Mouse (Mus musculus): ENCODE data around the gene Mmp24. TPM values are rescaled to one million over a fixed set of nuclear protein-coding genes. Genes with fewer than 3 reads are reported as not detected.
A peak's percentile ranks its signal among the peaks of the same experiment; 100 is the strongest.

Mmp24 gene
- polyA plus RNA-seq, 1 experiment from 2014 or later: not detected

GRCm38 (mm10) chr2:155736936-155737335 is 38.2 kb upstream of the Mmp24 start:
- Histone ChIP-seq H3K4me1 (ENCODE audit: control insufficient read depth in 2 of 2, insufficient read depth in 2 of 2, low read length in 2 of 2) (peaks cover 0 to 3% of the 10 kb centered on the region in 2 experiments; a peak in 1 of 4 replicates), H3K9me3 (ENCODE audit: control insufficient read depth, low read length) (no peaks in the 10 kb centered on the region), H3K4me2 (ENCODE audit: low read length) (no peak overlapping the region), H3K27ac (replicated peaks in 1 of 2; ENCODE audit: control insufficient read depth in 1 of 2, insufficient read depth in 1 of 2, low read depth in 2 of 2, low read length in 2 of 2) (no peak overlapping the region), H3K36me3 (ENCODE audit: control insufficient read depth, insufficient read depth, low read length) (no peaks in the 10 kb centered on the region), H3K9ac (ENCODE audit: low read length) (no peak overlapping the region), H3K4me3 (ENCODE audit: control insufficient read depth in 1 of 2, insufficient read depth in 1 of 2, low read depth in 1 of 2, low read length in 2 of 2) (no peak overlapping the region), H3K27me3 (ENCODE audit: control insufficient read depth, insufficient read depth, low read length) (no peaks in the 10 kb centered on the region)
- 43% methylated on average over 6 of the region's 6 CpGs for WGBS
- no peak for ATAC-seq (ENCODE audit: insufficient number of reproducible peaks, insufficient read depth, low FRiP score, low read depth)

- H3K27me3 ChIP-seq (ENCODE audit: control insufficient read depth, insufficient read depth, low read length): no peaks in the 10 kb centered on the region
- no peak overlapping the region for H3K27ac ChIP-seq (replicated peaks in 1 of 2; ENCODE audit: control insufficient read depth in 1 of 2, insufficient read depth in 1 of 2, low read depth in 2 of 2, low read length in 2 of 2)
- peaks cover 6 to 11% of the 10 kb centered on the region in 2 experiments; a peak in 3 of 4 replicates for H3K4me1 ChIP-seq (ENCODE audit: control insufficient read depth in 2 of 2, insufficient read depth in 2 of 2, low read length in 2 of 2)
- H3K4me2 ChIP-seq (ENCODE audit: low read length): no peak overlapping the region
- H3K36me3 ChIP-seq (ENCODE audit: control insufficient read depth, insufficient read depth, low read length): no peaks in the 10 kb centered on the region
- WGBS: 74% methylated on average over 9 of the region's 9 CpGs
- H3K4me3 ChIP-seq (ENCODE audit: control insufficient read depth in 1 of 2, insufficient read depth in 1 of 2, low read depth in 1 of 2, low read length in 2 of 2): no peak overlapping the region
- H3K9ac ChIP-seq (ENCODE audit: low read length): no peak overlapping the region
- ATAC-seq (ENCODE audit: insufficient number of reproducible peaks, insufficient read depth, low FRiP score, low read depth): no peak
- H3K9me3 ChIP-seq (ENCODE audit: control insufficient read depth, low read length): no peaks in the 10 kb centered on the region
Measured at GRCm38 (mm10) chr2:155737803-155738202, 37.3 kb upstream of the Mmp24 start.

GRCm38 (mm10) chr2:155742211-155742610 is 32.9 kb upstream of the Mmp24 start:
- no peaks in the 10 kb centered on the region for H3K9me3 ChIP-seq (ENCODE audit: control insufficient read depth, low read length)
- H3K27me3 ChIP-seq (ENCODE audit: control insufficient read depth, insufficient read depth, low read length): no peaks in the 10 kb centered on the region
- no peaks in the 10 kb centered on the region for H3K36me3 ChIP-seq (ENCODE audit: control insufficient read depth, insufficient read depth, low read length)
- peak overlapping the region; percentile 4; the same call in 1 of the 2 replicates for H3K4me2 ChIP-seq (ENCODE audit: low read length)
- no peak overlapping the region for H3K4me3 ChIP-seq (ENCODE audit: control insufficient read depth in 1 of 2, insufficient read depth in 1 of 2, low read depth in 1 of 2, low read length in 2 of 2)
- H3K4me1 ChIP-seq (ENCODE audit: control insufficient read depth in 2 of 2, insufficient read depth in 2 of 2, low read length in 2 of 2): peaks cover 13 to 17% of the 10 kb centered on the region in 2 experiments
- 37% methylated on average over 11 of the region's 11 CpGs for WGBS
- peak overlapping the region; percentile 49 to 74; a peak in 3 of 4 replicates for H3K27ac ChIP-seq (replicated peaks in 1 of 2; ENCODE audit: control insufficient read depth in 1 of 2, insufficient read depth in 1 of 2, low read depth in 2 of 2, low read length in 2 of 2)
- no peak overlapping the region for H3K9ac ChIP-seq (ENCODE audit: low read length)
- ATAC-seq (ENCODE audit: insufficient number of reproducible peaks, insufficient read depth, low FRiP score, low read depth): peak; percentile 67

- 33% methylated on average over 12 of the region's 12 CpGs for WGBS
- Histone ChIP-seq H3K4me3 (ENCODE audit: control insufficient read depth in 1 of 2, insufficient read depth in 1 of 2, low read depth in 1 of 2, low read length in 2 of 2) (no peak overlapping the region), H3K4me1 (ENCODE audit: control insufficient read depth in 2 of 2, insufficient read depth in 2 of 2, low read length in 2 of 2) (peaks cover 13 to 17% of the 10 kb centered on the region in 2 experiments), H3K27ac (replicated peaks in 1 of 2; ENCODE audit: control insufficient read depth in 1 of 2, insufficient read depth in 1 of 2, low read depth in 2 of 2, low read length in 2 of 2) (peak overlapping the region; percentile 36 to 74), H3K9me3 (ENCODE audit: control insufficient read depth, low read length) (no peaks in the 10 kb centered on the region), H3K36me3 (ENCODE audit: control insufficient read depth, insufficient read depth, low read length) (no peaks in the 10 kb centered on the region), H3K27me3 (ENCODE audit: control insufficient read depth, insufficient read depth, low read length) (no peaks in the 10 kb centered on the region), H3K9ac (ENCODE audit: low read length) (no peak overlapping the region), H3K4me2 (ENCODE audit: low read length) (peak overlapping the region; percentile 4; the same call in 1 of the 2 replicates)
- ATAC-seq (ENCODE audit: insufficient number of reproducible peaks, insufficient read depth, low FRiP score, low read depth): peak; percentile 81
Measured at GRCm38 (mm10) chr2:155742931-155743337, 32.2 kb upstream of the Mmp24 start.

- H3K27me3 ChIP-seq (ENCODE audit: control insufficient read depth, insufficient read depth, low read length): no peaks in the 10 kb centered on the region
- peak overlapping the region; percentile 36 to 74; a peak in 3 of 4 replicates for H3K27ac ChIP-seq (replicated peaks in 1 of 2; ENCODE audit: control insufficient read depth in 1 of 2, insufficient read depth in 1 of 2, low read depth in 2 of 2, low read length in 2 of 2)
- H3K9ac ChIP-seq (ENCODE audit: low read length): no peak overlapping the region
- no peaks in the 10 kb centered on the region for H3K36me3 ChIP-seq (ENCODE audit: control insufficient read depth, insufficient read depth, low read length)
- no peak for ATAC-seq (ENCODE audit: insufficient number of reproducible peaks, insufficient read depth, low FRiP score, low read depth)
- peak overlapping the region; percentile 4; the same call in 1 of the 2 replicates for H3K4me2 ChIP-seq (ENCODE audit: low read length)
- no peaks in the 10 kb centered on the region for H3K9me3 ChIP-seq (ENCODE audit: control insufficient read depth, low read length)
- H3K4me1 ChIP-seq (ENCODE audit: control insufficient read depth in 2 of 2, insufficient read depth in 2 of 2, low read length in 2 of 2): peaks cover 13 to 17% of the 10 kb centered on the region in 2 experiments
- H3K4me3 ChIP-seq (ENCODE audit: control insufficient read depth in 1 of 2, insufficient read depth in 1 of 2, low read depth in 1 of 2, low read length in 2 of 2): no peak overlapping the region
- 71% methylated on average over 9 of the region's 9 CpGs for WGBS
Measured at GRCm38 (mm10) chr2:155743351-155743750, 31.8 kb upstream of the Mmp24 start.

GRCm38 (mm10) chr2:155745487-155745886 is 29.7 kb upstream of the Mmp24 start:
- Histone ChIP-seq H3K4me2 (ENCODE audit: low read length) (no peak overlapping the region), H3K9ac (ENCODE audit: low read length) (no peak overlapping the region), H3K27ac (replicated peaks in 1 of 2; ENCODE audit: control insufficient read depth in 1 of 2, insufficient read depth in 1 of 2, low read depth in 2 of 2, low read length in 2 of 2) (no peak overlapping the region), H3K36me3 (ENCODE audit: control insufficient read depth, insufficient read depth, low read length) (no peaks in the 10 kb centered on the region), H3K4me1 (ENCODE audit: control insufficient read depth in 2 of 2, insufficient read depth in 2 of 2, low read length in 2 of 2) (peaks cover 13 to 17% of the 10 kb centered on the region in 2 experiments), H3K9me3 (ENCODE audit: control insufficient read depth, low read length) (no peaks in the 10 kb centered on the region), H3K4me3 (ENCODE audit: control insufficient read depth in 1 of 2, insufficient read depth in 1 of 2, low read depth in 1 of 2, low read length in 2 of 2) (no peak overlapping the region), H3K27me3 (ENCODE audit: control insufficient read depth, insufficient read depth, low read length) (no peaks in the 10 kb centered on the region)
- ATAC-seq (ENCODE audit: insufficient number of reproducible peaks, insufficient read depth, low FRiP score, low read depth): no peak
- 61% methylated on average over 3 of the region's 3 CpGs for WGBS

GRCm38 (mm10) chr2:155749394-155749793 is 25.7 kb upstream of the Mmp24 start:
- H3K27ac ChIP-seq (replicated peaks in 1 of 2; ENCODE audit: control insufficient read depth in 1 of 2, insufficient read depth in 1 of 2, low read depth in 2 of 2, low read length in 2 of 2): no peak overlapping the region
- no peaks in the 10 kb centered on the region for H3K27me3 ChIP-seq (ENCODE audit: control insufficient read depth, insufficient read depth, low read length)
- 85% methylated on average over 4 of the region's 4 CpGs for WGBS
- no peak overlapping the region for H3K9ac ChIP-seq (ENCODE audit: low read length)
- no peak for ATAC-seq (ENCODE audit: insufficient number of reproducible peaks, insufficient read depth, low FRiP score, low read depth)
- H3K4me2 ChIP-seq (ENCODE audit: low read length): no peak overlapping the region
- H3K4me1 ChIP-seq (ENCODE audit: control insufficient read depth in 2 of 2, insufficient read depth in 2 of 2, low read length in 2 of 2): peaks cover 0 to 8% of the 10 kb centered on the region in 2 experiments; a peak in 2 of 4 replicates
- H3K4me3 ChIP-seq (ENCODE audit: control insufficient read depth in 1 of 2, insufficient read depth in 1 of 2, low read depth in 1 of 2, low read length in 2 of 2): no peak overlapping the region
- no peaks in the 10 kb centered on the region for H3K9me3 ChIP-seq (ENCODE audit: control insufficient read depth, low read length)
- no peaks in the 10 kb centered on the region for H3K36me3 ChIP-seq (ENCODE audit: control insufficient read depth, insufficient read depth, low read length)

All from heart, embryonic 14.5 days (tissue).